Mouse (Mus musculus) retina, embryonic 14.5 days (tissue): Measurements from ENCODE around the gene Plod2.

Experiments used
- DNase-seq: peaks from one replicate; pipeline ENCODE4 v3.0.0-alpha.2; 2015; ENCODE audit warnings: low spot score

Gene Plod2

DNA sequence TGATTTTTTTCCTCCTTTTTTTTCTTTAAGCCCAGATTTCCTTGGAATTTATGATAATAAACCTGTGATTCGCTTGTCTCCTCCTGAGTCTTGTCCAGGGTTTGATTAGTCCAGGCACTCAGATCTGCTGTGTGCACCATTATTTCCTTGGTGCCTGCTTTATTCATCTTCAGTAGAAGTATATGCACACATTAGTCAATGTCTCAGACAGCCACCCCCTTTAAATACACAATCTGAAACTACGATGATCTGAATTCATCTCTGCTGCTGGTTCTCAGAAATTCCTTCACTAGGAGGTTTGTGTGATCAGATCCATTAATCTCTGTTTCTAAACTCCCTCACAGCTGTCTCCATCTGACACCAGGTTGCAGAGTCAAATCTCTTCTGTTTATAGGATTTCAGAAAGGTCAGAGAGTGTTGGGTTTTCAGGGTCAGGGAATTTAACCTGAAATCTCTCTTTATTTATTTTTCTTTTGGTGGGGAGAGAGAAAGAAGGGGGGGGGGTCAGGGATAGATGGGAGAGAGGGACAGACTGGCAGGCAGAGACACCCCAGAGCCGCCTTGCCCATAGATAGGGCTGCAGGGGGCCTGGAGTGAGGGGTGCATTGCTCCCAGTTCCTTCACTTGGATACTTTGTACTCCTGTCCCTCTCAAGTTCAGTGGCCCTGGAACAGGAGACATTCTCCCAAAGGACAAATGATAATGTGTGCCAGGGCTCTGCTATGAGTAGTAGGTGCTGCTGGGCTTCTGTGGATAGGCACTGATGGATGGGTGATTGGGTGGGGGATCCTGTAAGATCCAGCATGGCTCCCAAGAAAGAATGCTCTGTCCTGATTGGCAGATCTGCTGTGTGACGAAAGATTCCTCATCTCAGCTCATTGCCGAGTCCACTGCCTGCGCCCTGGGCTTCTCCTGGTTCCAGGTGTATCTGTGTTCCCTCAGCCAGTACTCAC lies 13.3 kb downstream of the Plod2 start:
- no peak for DNase-seq

DNA sequence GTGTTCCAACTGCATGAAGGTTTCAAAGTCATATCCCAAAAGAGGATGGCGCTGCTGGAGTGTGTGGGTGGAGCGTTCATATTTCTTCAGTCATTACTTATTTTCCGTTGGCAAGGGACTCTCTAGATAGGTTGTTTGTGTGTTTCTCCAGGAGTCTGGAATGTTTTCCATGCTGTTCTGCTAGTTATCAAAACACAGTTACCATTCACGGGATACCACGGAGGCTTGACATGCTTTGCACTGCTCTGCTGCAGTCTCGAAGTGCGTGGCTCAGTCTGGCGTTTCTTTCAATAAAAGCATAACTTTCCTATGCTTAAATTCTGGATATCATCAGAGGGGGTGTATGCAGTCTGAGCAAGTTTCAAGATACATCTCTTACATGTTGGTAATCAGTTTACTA lies 17.7 kb downstream of the Plod2 start:
- DNase-seq: no peak

DNA sequence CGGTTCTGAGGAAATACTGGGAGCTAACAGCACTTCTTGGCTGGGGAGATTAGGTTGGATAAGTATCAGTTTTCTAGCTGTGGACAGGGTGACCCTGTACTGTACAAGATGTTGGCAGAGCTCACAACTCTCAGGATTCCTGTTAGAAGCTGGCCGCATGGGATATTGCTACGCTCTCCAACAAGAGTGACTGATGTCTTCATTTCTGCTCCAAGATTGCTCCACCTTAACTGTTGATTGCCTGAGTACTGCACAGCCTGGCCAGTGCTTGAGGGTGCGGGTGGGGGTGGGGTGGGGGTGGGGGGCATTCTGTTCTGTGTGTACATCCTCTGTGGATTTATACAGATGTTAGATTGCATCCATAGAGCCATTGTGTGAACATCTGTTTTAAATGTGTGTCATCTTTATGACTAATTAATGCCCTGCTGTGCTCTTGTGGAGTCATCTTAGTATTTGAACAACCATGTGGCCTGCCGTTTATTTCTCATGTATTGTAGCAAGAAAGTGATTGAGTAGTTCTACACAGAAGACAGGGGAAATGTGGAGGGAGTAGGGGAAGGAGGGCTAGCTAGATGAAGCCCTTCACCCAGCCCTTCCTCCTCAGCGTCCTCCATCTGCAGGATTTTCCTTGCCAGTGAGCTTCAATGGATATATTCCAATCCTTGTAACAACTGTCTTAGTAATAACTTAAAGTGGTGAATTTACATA lies 19.0 kb downstream of the Plod2 start:
- no peak for DNase-seq

DNA sequence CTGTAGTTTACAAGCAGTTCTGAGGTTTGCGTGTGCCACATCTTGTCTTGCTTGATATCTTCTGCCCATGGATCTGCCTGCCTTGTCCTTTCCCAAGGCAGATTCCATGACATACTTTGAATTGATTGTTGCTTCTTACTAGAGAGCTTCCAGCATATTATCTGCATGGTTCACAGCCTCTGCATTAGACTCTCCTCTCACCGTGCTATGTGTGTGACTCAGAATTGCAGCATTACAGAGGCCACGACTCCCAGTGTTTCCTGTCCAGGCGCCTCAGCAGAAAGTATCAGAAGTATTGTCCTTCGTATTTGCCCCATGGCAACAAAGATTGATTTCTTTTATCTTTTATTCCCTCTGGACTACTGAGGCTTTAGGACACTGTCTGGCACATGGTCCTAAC lies 20.4 kb downstream of the Plod2 start:
- no peak for DNase-seq

DNA sequence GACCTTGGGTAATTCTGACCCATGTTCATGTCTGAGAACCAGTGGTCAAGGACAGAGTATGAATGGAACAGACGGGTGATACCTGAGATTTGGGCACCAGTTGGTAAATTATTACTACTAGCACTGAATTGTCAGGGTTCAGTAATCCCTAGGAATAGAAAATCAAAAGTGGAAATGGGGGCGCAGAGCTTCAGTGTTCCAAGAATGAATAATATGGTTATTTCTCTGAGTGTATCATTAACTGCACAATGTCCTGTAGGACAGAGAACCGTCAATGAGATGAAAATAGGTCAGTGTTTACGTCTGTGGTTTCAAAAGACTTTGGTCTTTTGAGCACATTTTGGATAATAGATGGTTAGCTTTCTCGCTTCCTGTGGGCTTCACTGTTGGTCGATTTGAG lies 21.3 kb downstream of the Plod2 start:
- no peak for DNase-seq

DNA sequence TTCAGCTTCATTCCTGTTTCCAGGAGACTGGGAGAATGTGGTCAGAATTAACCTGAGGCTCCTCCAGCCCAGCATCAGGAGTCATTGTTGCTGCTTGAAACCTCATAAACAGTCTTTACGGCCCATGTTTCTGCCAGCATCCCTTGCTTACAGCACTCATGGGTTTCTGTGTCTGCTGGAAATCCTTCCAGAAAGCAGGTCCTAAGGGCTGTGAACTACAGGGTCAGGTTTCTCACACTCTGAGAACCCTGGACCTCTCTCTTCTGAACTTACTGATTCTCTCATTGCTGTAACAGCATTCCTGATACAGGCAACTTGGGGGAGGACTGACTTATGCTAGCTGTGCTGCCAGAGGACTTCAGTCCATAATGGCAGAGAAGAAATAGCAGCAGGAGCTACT lies 22.4 kb downstream of the Plod2 start:
- DNase-seq: no peak

DNA sequence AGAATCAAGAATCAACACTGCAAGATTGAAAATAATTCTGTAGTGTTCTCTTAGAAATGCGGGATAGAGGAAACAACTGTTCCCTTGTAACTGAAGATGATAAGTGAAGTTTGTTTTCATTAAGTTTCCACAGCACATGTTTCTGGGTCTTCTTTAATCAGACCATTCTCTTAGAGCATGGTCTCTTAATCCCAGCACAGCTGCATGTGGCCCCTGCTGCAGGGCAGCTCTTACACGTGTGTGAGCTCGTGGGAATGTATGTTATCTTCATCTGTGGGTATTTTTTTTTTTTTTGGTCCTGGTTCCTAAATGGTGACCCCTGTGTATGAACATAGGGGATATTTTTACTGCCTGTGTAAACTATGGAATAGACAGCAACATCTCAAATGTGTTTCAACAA lies 24.2 kb downstream of the Plod2 start:
- no peak for DNase-seq

DNA sequence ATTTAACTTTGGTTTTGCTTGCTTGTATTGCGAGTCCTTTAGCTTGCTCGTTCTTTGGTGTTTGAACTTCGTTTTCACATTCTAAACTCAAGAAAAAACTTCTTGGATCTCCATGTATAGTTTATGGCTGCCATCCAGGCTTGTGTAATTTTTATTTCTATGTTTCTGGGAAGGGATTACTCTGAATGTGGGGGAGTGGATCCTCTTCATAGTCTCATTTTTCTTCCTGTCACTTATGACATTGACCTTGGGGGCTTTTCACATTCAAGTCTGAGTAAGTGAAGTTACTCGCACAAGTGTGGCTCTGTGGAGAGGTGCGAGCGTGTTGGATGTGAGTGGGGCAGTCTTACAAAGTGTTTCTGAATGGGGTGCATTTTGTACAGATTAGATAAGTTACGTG lies 25.5 kb downstream of the Plod2 start:
- no peak for DNase-seq

DNA sequence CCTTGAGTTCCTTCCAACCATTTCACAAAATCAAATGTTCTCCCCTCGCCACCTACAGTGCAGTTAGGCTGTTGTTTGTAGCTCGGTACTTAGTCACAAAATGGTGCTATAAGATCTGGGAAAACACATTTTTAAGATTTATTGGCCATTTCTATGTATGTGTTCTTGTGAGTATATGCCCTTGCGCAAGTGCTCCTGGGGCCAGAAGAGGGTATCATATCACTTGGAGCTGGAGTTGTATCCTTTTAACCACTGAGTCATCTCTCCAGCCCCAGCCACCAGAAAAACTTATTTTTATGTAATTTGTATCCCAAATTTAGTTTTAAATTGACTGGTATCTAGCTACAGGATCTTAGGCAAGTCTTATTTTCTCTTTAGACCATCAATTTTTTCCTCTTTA lies 26.8 kb downstream of the Plod2 start:
- DNase-seq: no peak

DNA sequence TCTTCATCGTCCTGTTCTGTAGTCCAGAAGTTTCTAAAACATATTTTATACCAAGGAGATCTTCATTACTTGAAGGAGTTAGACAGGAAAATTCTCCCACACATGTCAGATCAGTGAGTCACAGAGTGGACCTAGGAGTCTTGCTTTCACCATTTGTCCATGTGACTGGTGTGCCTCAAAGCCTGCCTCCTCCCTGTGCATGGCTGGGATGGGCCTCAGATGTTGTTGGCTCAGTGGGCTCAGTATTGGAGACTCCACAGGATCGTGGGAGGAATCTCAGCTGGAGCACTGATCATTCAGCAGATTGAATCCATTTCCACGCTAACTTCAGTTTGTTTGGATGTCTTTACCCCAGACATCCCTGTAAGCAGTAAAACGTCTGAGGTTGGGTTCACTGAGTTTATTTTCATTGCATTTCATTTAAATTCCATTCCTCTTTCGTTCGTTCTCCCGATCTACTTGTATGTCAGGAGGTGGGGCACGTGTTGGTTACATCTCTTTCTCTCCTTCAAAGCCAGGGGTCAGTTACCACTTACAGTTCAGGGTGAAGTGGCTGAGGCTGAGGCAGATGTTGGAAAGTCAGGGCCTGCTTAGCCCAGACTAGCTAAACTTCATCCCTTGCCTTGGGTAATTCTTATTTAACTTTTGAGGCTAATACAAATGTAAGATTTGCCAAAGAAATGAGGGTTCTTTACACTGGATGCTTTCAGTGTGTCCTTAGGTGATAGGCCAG lies 30.5 kb downstream of the Plod2 start:
- no peak for DNase-seq

DNA sequence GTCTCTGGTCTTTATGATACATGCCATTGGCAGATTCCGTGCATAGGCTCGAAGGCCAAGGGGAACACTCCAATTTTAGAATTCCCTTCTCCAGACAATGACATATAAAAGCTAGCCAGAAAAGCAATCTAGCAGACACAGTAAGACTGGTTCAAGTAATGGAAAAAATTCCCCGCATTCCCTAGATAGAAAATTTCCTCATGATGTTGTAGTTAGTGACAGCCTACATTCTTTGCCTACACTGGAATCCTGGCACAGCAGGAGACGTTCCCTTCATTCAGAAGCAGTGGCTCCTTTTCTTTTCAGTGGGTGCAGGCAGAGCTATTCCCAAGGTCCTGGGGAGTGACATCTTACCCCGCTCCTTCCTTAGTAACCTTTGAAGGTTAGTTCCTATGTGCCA lies 41.9 kb downstream of the Plod2 start:
- DNase-seq: no peak

DNA sequence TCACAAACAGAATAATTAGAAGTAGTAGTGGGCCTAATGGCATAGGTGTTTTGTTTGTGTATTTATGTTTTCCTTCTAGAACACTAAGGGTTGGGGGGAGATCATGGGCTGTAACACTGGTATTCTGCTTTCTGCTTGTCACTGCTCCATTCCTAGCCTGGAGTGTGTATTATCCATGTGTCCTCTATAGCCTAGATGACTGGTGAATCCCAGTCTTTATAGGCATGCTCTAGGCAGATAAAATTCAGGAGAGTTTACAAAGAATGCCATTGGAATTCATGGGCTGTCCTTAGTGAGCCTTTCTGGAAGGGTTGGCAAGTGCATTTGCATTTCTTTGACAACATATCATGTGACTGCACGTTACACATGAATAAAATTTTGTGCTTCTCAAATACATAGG lies 44.0 kb downstream of the Plod2 start:
- no peak for DNase-seq

DNA sequence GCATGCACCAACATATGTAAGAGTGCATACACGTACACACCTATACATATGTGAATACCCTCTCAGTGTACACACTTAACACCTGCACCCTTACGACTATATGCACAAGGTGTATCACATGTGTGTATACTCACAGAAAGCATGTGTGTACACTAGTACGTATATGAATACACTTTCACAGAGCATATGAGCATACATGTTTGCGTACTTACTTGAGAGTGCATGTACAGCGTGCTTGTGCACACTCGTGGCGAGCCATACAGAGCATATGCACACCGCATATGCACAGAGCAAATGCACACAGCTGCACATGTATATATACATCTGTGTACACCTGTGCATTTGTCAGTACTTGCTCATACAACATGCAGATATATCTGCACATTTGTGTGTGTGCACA lies 45.4 kb downstream of the Plod2 start:
- DNase-seq: no peak

DNA sequence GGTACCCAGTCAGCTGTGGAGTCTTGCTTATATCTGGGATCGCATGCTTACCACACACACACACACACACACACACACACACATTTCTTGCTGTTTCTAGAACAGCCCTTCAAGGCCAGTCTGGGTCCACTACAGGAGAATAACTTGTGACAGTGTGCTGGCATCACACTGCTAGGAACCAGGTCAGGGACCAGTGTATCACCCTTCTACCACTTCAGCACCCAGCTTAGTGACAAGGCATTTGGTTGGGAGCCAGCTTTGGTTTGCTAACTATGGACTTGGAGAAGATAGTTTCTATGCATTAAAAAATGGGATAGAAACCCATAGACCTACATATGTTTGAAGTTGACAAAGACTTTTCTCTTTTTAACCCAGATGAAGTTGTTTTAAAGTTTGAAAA lies 46.2 kb downstream of the Plod2 start:
- no peak for DNase-seq

DNA sequence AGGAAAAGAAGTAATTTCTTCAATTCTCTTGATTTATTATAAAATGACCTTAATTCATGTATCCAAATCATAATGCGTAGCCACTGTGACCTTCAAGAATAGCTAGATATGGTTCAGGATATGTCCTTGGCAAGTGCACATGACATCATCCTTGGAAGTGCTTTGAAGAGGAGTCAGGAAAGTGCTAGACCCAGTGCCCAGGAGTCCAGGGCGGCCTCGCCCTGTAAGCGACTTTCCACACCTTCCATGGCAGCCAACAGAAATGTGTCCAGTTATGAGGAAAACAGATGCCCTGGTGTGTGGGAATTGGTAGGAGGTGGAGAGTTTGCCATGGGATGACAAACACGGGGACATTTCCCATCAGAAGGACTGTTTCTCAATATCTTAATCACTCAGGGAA lies 47.0 kb downstream of the Plod2 start:
- DNase-seq: no peak

DNA sequence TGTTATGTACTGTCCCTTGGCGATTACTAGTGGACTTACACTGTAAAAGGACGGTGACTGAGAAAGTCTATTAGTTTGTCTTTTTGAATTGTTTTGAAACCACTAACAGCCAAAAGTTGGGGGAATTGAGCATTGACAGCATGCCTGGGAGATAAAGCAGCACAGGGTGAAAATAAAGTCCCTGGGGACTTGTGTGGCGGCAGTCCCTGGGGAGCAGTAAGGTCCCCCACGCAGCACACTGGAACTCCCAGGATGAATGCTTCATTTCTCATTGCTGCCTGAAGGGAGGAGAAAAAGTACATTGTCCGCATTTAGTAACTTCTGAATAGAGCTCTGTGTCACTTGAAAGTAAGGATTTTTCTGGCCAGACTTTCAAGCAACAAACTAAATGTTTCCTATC lies 49.5 kb downstream of the Plod2 start:
- no peak for DNase-seq

DNA sequence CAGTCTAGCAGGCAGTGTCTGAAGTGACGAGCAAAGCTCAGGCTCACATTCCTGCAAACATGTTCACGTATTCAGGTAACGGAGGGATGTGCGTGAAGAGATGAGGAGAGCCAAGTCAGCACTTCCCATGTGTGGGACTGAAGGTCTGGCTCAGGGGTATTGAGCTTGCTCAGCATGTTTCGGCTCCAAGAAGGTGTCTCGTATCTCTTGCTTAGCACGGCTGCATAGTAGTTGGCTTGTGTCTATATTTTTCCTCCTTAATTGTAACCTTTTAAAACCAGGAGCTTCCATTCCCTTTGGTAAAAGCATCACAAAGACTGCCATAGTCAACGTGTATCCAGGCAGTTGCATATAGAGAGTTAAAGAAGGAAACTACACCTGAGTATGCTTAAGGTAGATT lies 50.7 kb downstream of the Plod2 start:
- DNase-seq: no peak

DNA sequence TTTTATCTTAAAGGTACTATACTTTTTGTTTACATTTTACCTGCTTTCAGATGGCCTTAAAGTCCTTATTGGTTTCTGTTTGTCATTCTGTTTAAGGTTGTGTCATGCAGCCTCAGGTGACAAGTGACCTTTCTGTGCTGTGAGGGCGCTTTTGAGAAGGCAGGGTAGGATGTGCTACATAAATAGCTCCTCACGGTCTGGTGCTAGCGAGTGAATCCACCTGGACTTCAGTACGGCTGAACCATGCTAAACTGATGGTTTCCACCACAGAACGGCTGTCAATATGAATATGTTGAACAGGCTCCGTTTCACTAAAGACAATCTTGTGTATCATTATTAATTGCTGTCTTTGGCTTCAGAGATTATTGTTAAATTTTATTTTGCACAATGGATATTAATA lies 52.5 kb downstream of the Plod2 start:
- DNase-seq: peak; percentile 13

DNA sequence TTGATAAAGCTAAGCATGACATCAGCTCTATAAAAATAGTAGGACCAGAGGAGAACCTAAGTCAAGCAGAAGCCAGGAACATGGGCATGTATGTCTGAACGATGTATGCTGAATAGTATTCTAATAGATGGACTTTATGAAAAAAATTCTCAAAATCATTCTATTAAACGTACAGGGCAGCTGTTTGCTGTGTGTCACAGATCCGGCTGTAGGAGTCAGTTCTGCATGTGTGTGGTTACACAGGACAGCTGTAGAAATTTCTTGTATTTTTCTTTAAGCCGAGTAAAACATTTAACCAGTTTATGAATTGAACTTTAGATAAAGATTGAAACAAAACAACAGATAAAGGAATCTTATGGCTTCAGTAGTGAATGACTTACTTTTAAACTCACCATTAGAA lies 53.3 kb downstream of the Plod2 start:
- DNase-seq: no peak

DNA sequence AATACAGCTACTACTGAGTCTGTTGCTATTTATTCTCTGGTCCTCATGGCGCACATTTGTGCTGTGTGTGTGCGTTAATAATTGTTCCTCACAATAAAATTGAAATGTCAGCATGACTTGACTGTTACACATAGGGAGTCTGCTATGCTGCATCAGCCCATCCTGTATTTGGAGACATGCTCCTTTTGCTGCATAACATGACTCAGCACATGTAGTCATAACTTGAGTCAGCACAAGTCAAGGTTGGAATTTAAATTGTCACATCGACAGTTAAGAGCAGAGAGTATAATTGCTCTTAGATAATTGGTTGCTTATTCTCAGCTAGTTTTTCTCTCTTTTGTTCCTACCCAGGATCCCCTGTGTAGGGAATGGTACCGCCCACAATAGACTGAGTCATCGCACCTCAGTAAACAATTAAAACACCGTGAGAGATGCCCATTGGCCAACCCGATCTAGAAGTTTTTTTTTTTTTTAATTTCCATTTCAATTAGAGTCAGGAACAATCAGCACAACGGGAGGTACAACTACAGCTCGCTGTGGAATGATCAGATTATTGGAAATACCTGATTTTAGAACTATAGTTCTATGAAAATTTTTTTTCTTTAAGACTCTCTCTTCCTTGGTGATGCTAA lies 55.0 kb downstream of the Plod2 start:
- no peak for DNase-seq

DNA sequence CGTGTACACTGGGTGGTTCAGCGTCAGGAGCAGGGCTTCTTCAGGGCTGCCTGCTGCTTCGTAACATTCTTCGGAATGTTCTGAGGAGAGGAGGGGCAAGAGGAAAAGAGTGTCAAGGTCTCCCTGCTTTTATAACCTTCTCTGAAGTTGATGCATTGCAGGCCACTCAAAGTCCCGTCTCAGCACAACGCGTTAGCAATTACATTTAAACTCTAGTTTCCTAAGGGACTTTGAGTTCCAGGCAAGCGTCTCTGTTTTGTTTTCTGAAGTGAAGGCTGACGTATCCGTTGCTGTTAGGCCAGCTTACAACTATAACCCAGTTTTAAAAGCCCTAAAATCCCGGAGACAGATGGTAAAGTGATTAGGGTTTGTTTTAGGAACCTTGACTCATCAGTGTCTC lies 55.8 kb downstream of the Plod2 start:
- no peak for DNase-seq

DNA sequence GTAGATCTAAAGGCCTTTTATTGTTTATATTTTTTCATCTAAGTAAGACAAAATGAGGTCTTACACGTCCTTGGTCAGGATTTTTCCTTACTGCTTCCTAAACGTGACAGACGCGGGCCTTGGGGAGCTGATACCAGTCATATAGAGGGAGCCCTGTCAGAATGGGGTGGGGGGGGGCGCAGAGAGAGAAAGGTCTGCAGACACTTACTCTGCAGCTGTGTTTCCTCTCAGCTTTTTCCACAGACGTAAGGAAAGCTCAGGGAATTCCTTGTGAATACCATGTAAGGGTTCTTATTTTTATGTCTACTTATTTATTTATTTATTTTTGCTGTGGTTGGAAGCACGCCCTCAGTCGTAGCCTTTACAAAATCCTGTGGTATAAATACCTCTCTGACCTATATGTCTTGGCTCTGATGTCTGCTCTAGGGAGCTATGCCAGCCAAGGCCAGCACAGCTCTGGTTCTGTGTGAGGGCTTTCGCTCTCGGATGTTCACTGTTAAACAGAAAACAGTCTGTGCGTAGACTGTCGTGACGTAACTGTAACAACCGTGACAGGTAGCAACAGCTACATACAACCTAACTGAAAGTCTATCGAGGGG lies 58.0 kb downstream of the Plod2 start:
- no peak for DNase-seq
